Mouse (Mus musculus): ENCODE measurements around the gene Fgfr2. TPM values are rescaled to one million over a fixed set of nuclear protein-coding genes. Genes with fewer than 3 reads are reported as not detected.
"Not testable (repeated sequence)": the region's sequence is repeated elsewhere in the genome, so short reads cannot be mapped to it uniquely, and the experiment has no call there.

Gene Fgfr2
- total RNA-seq, 2 experiments from 2014 or later = 47.6 to 49.5 TPM

GRCm38 (mm10) chr7:131167771-131168170 lies 1955.4 kb downstream of the Fgfr2 start:
- no peak for DNase-seq (ENCODE audit: low spot score in 2 of 2)
- TF ChIP-seq CTCF (conservative IDR thresholded peaks at IDR 0.05) = no peak

GRCm38 (mm10) chr7:131162251-131162650 lies 1960.9 kb downstream of the Fgfr2 start:
- H3K27ac ChIP-seq = no peak overlapping the region
- no peak for DNase-seq (ENCODE audit: low spot score in 2 of 2)
- H3K4me3 ChIP-seq = no peak overlapping the region
- TF ChIP-seq CTCF (conservative IDR thresholded peaks at IDR 0.05) = no peak

More at GRCm38 (mm10) chr7:131167771-131168170, 1955.4 kb downstream of the Fgfr2 start:
- no peak overlapping the region for H3K27ac ChIP-seq
- no peak overlapping the region for H3K4me3 ChIP-seq

DNA sequence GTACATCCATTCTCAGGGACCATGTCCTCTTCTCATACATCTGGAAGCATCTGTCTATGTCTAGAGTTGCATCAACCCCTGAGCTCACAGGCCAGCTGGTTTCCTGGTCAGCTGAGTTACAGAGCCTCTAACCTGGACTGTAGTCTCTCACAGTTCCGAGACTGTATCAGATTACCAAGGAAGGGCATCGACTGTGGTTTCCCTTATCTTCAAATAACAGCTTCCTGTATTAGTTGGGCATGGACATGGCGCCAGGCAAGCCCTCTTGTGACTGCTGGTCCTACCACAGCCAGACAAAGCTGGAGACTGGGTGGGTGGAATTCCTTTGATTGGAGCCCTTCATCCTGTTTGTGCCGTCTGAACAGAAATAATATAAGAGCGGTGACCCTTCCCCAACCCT lies 1970.1 kb downstream of the Fgfr2 start:
- Histone ChIP-seq H3K4me3 (no peak overlapping the region), H3K27ac (no peak overlapping the region)
- no peak for TF ChIP-seq CTCF (conservative IDR thresholded peaks at IDR 0.05)
- DNase-seq (ENCODE audit: low spot score in 2 of 2) = no peak

DNA sequence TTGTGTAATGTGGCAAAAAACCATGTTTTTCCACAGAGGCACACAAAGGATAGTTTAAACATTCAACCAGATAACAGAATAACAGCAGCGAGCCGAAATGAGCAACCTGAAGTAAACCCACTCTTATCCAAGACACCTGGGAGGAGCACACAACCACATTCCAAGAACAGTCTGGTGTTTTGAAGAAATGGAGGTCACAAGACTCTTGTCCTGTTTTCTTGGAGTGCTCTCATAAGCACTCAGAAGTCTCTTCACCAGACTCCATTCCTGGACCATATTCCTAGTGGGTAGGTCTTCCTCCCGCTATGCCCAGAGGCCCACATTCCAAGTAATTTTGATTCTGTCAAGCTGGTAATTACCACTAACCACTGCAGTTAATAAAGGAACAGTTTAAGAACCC lies 1973.0 kb downstream of the Fgfr2 start:
- DNase-seq (ENCODE audit: low spot score in 2 of 2) = no peak
- H3K27ac ChIP-seq = no peak overlapping the region
- H3K4me3 ChIP-seq = no peak overlapping the region
- TF ChIP-seq CTCF (conservative IDR thresholded peaks at IDR 0.05) = no peak

DNA sequence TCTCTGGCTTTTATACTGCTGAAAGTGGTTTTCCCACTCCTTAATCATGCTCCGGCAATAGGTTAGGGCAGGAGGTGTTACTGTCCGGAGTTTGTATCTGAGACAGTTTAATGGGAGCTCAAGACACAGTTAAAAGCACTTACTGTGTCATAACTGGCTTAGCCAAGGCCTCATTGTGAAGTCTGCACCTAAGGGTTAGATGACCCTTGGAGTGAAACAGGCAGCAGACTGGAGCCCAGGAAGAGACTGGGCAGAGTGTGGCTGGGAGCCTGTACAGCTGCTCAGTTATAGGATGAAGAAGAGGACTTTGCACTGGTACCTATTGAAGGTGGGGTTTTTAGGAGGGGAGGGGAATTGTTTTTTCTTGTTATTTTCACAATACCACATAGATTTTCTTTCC lies 1976.9 kb downstream of the Fgfr2 start, which contains the start of gene 4933402N03Rik:
Gene 4933402N03Rik, minus strand, starts transcription at position 101 of the 400 bp plus-strand sequence.
- H3K27ac ChIP-seq = no peak within 1 kb of the TSS
- TF ChIP-seq CTCF (conservative IDR thresholded peaks at IDR 0.05) = no peak
- no peak for DNase-seq (ENCODE audit: low spot score in 2 of 2)
- H3K4me3 ChIP-seq = no peak within 1 kb of the TSS

DNA sequence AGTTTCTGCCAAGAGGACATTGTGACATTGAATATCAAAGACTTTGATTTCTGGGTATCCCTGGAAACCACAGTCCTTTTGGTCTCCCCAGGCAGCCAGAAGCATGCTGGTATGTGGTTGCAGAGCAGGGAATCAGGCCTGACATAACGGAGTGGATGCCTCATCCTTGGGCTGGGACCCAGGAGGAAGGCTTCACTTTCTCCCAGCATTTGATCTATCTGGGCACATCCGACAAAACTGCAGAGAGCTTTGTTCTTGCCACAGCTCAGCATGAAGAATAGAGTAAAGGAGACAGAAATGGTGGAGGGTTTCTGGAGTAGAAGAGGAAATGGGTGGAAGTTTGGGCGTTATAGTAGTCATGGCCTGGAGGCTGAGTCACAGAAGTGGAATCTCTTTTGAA lies 1990.0 kb downstream of the Fgfr2 start:
- DNase-seq (ENCODE audit: low spot score in 2 of 2) = no peak
- no peak overlapping the region for H3K27ac ChIP-seq
- TF ChIP-seq CTCF (conservative IDR thresholded peaks at IDR 0.05) = no peak
- H3K4me3 ChIP-seq = no peak overlapping the region

DNA sequence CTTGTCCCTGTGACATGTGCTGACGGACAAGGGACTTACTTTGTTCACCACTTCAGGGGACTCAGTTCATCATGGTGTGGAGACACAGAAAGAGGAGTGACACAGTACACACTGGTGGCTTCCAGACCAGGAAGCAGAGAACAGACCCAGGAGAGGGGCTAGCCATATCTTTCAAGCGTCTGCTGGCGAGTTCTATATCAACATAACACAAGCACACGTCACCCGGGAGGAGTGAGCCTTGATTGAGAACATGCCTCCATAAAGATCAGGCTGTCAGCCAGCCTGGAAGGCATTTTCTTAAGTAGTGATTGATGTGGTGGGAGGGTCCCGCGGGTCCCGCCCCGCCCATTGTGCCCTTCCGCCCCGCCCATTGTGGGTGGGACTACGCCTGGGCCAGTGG lies 1993.1 kb downstream of the Fgfr2 start:
- no peak for TF ChIP-seq CTCF (conservative IDR thresholded peaks at IDR 0.05)
- no peak overlapping the region for H3K4me3 ChIP-seq
- DNase-seq (ENCODE audit: low spot score in 2 of 2) = no peak
- no peak overlapping the region for H3K27ac ChIP-seq

DNA sequence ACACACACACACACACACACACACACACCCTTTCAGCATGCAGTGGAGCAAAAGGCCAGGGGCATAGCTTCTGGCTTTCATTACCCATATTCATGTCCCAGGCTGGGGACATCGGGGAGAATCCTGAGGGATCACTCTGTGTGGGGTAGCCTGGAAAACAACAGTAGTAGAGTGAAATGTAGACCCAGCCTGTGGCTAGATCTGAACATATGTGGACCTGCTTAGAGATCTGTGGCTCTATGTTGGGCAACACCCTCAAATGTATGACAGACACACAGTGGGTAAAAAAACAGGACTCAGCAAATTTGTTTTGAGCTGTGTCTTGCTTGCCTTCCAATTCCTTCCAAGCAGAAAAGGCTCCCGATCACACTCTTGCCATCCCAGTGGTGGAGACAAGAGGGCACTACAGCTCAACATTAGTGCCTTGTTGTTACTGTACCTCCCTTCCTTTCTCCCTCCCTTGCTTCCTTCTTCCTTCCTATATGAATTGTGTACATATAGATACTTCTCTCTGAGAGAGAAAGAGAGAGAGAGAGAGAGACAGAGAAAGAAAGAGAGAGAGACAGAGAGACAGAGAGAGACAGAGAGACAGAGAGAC lies 2000.8 kb downstream of the Fgfr2 start:
- DNase-seq (ENCODE audit: low spot score in 2 of 2) = no peak
- H3K4me3 ChIP-seq = no peak overlapping the region
- H3K27ac ChIP-seq = no peak overlapping the region
- TF ChIP-seq CTCF (conservative IDR thresholded peaks at IDR 0.05) = peak; percentile 66

GRCm38 (mm10) chr7:131114434-131114833 lies 2008.7 kb downstream of the Fgfr2 start:
- Histone ChIP-seq H3K27ac (no peak overlapping the region), H3K4me3 (no peak overlapping the region)
- DNase-seq (ENCODE audit: low spot score in 2 of 2) = no peak
- TF ChIP-seq CTCF (conservative IDR thresholded peaks at IDR 0.05) = no peak

GRCm38 (mm10) chr7:131113676-131114075 lies 2009.5 kb downstream of the Fgfr2 start:
- TF ChIP-seq CTCF (conservative IDR thresholded peaks at IDR 0.05) = no peak
- Histone ChIP-seq H3K27ac (no peak overlapping the region), H3K4me3 (no peak overlapping the region)
- no peak for DNase-seq (ENCODE audit: low spot score in 2 of 2)

GRCm38 (mm10) chr7:131112486-131112885 lies 2010.7 kb downstream of the Fgfr2 start:
- Histone ChIP-seq H3K27ac (no peak overlapping the region), H3K4me3 (no peak overlapping the region)
- peak; percentile 64 to 88 for DNase-seq (ENCODE audit: low spot score in 2 of 2)
- TF ChIP-seq CTCF (conservative IDR thresholded peaks at IDR 0.05) = peak; percentile 97

DNA sequence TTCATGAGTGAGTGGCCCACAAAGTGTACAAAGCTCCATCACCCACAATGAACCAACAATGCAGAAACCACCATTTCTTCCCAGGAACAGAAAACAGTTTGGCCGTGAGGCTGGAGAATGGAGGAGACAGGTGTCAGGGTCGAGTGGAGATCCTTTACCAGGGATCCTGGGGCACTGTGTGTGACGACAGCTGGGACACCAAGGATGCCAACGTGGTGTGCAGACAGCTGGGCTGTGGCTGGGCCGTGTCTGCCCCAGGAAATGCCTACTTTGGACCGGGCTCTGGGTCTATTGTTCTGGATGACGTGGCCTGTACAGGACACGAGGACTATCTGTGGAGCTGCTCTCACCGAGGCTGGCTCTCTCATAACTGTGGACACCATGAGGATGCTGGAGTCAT lies 2040.7 kb downstream of the Fgfr2 start:
- not testable (repeated sequence) for H3K4me3 ChIP-seq; DNase-seq (ENCODE audit: low spot score in 2 of 2); H3K27ac ChIP-seq

GRCm38 (mm10) chr7:131075956-131076355 lies 2047.2 kb downstream of the Fgfr2 start:
- H3K4me3 ChIP-seq = no peak overlapping the region
- peak; percentile 71 for TF ChIP-seq CTCF (conservative IDR thresholded peaks at IDR 0.05)
- no peak overlapping the region for H3K27ac ChIP-seq
- DNase-seq (ENCODE audit: low spot score in 2 of 2) = peak; percentile 4 to 33

GRCm38 (mm10) chr7:131074098-131074497 lies 2049.1 kb downstream of the Fgfr2 start:
- H3K4me3 ChIP-seq; DNase-seq (ENCODE audit: low spot score in 2 of 2); H3K27ac ChIP-seq: not testable (repeated sequence)

- not testable (repeated sequence) for H3K27ac ChIP-seq; DNase-seq (ENCODE audit: low spot score in 2 of 2); H3K4me3 ChIP-seq
Measured at GRCm38 (mm10) chr7:131073476-131073875, 2049.7 kb downstream of the Fgfr2 start.
